Mouse (Mus musculus): ENCODE data around the gene Hcfc1r1. TPM values are rescaled to one million over a fixed set of nuclear protein-coding genes. Genes with fewer than 3 reads are reported as not detected.

Gene Hcfc1r1
- total and polyA plus RNA-seq, 2 experiments from 2014 or later = 82.3 to 198 TPM

DNA sequence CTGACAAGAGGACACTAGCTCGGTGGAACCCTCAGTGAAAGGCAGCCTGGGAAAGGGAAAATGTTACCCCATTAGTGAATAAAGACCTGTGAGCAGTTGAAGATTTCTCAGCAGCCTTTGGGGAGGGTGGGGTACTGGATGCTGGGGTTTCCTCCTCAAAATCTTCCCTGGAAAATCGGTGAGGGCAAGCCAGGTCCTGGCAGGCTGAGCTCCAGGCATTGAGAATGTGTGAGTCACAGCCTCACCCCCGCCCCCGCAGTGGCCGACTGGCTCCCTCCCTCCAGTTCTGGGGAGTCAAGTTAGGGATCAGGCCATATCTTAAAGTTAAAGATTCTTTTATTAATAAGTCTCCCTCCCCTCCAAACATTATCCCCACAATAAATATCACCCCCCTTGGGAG, 1.7 kb downstream of the Hcfc1r1 start:
- Histone ChIP-seq H3K27ac (ENCODE audit: low read depth, low read length) (no peak overlapping the region), H3K4me2 (ENCODE audit: low read depth) (peak overlapping the region; percentile 85; the same call in 1 of the 2 replicates), H3K9ac (no peak overlapping the region), H3K27me3 (ENCODE audit: insufficient read depth, low read length) (peaks cover 18% of the 10 kb centered on the region), H3K4me3 (ENCODE audit: low read depth, low read length) (no peak overlapping the region), H3K4me1 (ENCODE audit: insufficient read depth) (peaks cover 18% of the 10 kb centered on the region; the same call in 1 of the 2 replicates), H3K36me3 (ENCODE audit: insufficient read depth) (0 out of 2 replicates have a peak, but pooled peaks cover under 1% of the 10 kb centered on the region), H3K9me3 (ENCODE audit: low read length) (no peaks in the 10 kb centered on the region)
- DNase-seq (no peak), ATAC-seq (no peak)
- 39% methylated on average over 5 of the region's 5 CpGs for WGBS
- no peak for TF ChIP-seq CTCF (IDR thresholded peaks at IDR 0.05; ENCODE audit: low read depth)

DNA sequence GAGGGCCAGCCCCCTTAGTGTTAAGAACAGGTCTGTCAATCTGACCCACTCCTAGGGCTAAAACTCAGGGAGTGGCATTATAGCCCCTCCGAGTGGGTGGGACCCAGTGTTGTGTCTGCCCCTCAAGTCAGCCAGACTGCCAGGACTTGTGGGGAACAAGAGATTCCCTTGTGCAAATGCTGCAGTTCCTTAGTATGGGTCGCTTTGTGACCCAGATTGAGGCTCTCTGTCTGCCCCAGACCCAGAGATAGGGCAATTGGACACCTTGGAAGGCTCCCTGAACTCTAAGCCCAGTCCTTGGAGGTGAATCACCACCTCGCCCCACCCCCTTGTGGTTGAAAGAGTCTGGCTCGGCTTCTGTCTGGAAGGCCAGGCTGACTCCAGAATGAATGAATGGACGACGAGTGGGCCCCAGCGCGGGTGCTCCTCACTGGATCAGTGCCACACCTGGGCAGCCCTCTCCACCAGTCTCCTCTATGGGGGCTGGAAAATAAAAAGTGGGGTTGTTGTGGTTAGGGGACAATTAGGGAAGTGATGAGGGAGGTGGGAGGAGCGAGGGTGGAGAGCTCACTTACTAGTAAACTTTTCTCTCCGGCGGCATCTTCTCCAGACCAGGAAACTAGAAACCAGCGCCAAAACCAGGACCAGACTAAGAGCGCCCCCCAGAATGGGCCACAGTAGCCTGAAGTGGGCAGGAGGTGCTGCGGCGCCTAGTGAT, 2.3 kb downstream of the Hcfc1r1 start:
- 14% methylated on average over 15 of the region's 15 CpGs for WGBS
- Histone ChIP-seq H3K4me1 (ENCODE audit: insufficient read depth) (peaks cover 18% of the 10 kb centered on the region; the same call in 1 of the 2 replicates), H3K4me2 (ENCODE audit: low read depth) (peak overlapping the region; percentile 70), H3K36me3 (ENCODE audit: insufficient read depth) (no peaks in the 10 kb centered on the region), H3K4me3 (ENCODE audit: low read depth, low read length) (no peak overlapping the region), H3K27ac (ENCODE audit: low read depth, low read length) (no peak overlapping the region), H3K9me3 (ENCODE audit: low read length) (no peaks in the 10 kb centered on the region), H3K9ac (no peak overlapping the region), H3K27me3 (ENCODE audit: insufficient read depth, low read length) (peaks cover 24% of the 10 kb centered on the region)
- no peak for TF ChIP-seq CTCF (IDR thresholded peaks at IDR 0.05; ENCODE audit: low read depth)
- no peak for DNase-seq
- no peak for ATAC-seq

DNA sequence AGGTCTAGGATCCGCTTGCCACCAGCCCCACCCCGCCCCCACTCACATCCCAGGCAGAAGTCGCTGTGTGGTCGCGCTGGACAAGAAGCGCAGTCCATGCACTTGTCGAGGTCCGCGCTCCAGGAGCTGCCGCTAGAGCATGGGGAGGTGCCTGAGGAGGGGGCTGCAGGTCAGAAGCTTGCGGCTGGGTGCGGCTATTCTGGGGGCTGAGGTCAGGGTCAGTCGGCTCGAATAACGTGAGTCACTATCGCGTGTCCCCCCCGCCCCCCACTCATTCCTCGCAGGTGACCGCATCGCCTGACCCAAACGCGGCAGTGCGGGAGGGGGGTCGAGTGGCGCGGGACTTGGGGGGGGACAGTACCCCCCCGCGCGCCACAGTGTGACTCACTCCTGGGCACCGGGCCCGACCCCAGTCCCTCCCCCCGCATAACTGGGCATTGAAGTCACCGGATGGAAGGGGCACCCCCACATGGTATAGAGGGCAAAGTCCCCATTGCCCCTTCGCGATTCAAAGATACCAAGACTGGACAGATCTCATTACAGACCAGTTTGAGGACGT, 3.2 kb downstream of the Hcfc1r1 start:
- H3K4me3 ChIP-seq (ENCODE audit: low read depth, low read length) = peak overlapping the region; percentile 39
- H3K36me3 ChIP-seq (ENCODE audit: insufficient read depth) = no peaks in the 10 kb centered on the region
- peak overlapping the region; percentile 70 for H3K4me2 ChIP-seq (ENCODE audit: low read depth)
- no peak for TF ChIP-seq CTCF (IDR thresholded peaks at IDR 0.05; ENCODE audit: low read depth)
- no peak for ATAC-seq
- peak overlapping the region; percentile 23; the same call in 1 of the 2 replicates for H3K9ac ChIP-seq
- peaks cover 18% of the 10 kb centered on the region; the same call in 1 of the 2 replicates for H3K4me1 ChIP-seq (ENCODE audit: insufficient read depth)
- DNase-seq = no peak
- H3K27me3 ChIP-seq (ENCODE audit: insufficient read depth, low read length) = peaks cover 30% of the 10 kb centered on the region
- under 1% methylated on average over 37 of the region's 37 CpGs for WGBS
- H3K9me3 ChIP-seq (ENCODE audit: low read length) = no peaks in the 10 kb centered on the region
- no peak overlapping the region for H3K27ac ChIP-seq (ENCODE audit: low read depth, low read length)

DNA sequence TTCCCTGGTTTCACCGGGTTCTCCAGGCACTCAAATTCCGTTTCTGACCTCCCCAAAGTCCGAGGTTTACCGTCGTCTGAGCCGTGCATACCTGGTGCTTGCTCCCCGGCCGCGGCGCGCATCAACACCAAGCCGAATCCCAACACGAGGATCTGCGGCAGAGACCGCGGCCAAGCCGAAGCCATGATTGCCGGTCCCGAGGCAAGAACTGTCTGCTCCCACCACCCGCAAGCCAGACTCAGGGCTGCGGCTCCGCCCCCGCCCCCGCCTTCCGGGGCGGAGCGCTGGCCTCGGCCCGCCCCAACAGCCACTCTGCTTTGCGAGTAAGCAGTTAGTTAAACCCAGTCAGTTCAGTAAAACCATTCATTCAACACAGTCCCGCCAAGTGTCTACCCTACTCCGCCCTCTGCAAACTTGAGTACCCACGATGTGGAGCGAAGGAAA, 3.9 kb downstream of the Hcfc1r1 start, which contains the start of gene Tnfrsf12a:
Gene Tnfrsf12a, minus strand, starts transcription at position 233 of the 444 bp plus-strand sequence.
- Histone ChIP-seq H3K27me3 (ENCODE audit: insufficient read depth, low read length) (peaks cover 30% of the 10 kb centered on the region), H3K4me2 (ENCODE audit: low read depth) (peak within 1 kb of the TSS; percentile 70), H3K27ac (ENCODE audit: low read depth, low read length) (no peak within 1 kb of the TSS), H3K4me1 (ENCODE audit: insufficient read depth) (peaks cover 18% of the 10 kb centered on the region; the same call in 1 of the 2 replicates), H3K4me3 (ENCODE audit: low read depth, low read length) (peak within 1 kb of the TSS; percentile 39), H3K36me3 (ENCODE audit: insufficient read depth) (no peaks in the 10 kb centered on the region), H3K9ac (peak within 1 kb of the TSS; percentile 23; the same call in 1 of the 2 replicates), H3K9me3 (ENCODE audit: low read length) (no peaks in the 10 kb centered on the region)
- ATAC-seq = peak; percentile 21; the same call in 1 of the 2 replicates
- DNase-seq = peak; percentile 80
- WGBS = 1% methylated on average over 34 of the region's 34 CpGs
- no peak for TF ChIP-seq CTCF (IDR thresholded peaks at IDR 0.05; ENCODE audit: low read depth)

DNA sequence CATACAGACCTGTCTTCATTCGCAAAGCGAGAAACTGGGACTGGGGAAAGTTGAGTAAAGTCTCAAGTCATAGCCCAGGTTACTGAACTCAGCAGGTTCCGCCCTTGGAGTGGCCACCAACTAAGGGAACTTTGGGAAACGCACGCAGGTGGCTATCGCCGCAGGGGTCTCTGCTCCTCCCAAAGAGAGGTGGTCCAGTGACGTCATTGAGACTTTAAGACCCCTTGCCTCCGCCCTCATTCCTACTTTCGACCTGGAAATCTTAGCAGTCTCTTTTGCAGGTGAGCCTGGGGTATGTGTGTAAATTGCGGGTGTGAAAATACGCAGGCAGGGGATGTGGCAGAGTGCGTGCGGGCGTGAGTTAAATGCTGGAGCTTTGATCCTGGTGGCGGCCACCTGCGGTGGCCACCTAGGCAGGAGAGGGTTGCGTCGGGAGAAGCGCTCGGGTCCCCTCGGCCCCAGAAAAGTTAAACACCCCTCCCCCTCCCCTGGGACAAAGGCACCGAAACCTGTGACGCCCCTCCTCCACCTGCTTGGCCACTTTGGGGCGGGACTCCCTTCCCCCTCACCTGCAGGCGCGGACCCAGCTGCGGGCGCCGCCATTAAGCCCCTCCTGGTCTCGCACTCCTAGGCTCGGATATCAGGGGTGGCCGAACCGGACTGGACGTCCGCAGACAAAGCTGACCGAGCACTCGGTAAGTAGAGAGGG, 5.9 kb downstream of the Hcfc1r1 start, which contains the start of gene Cldn6:
Gene Cldn6, plus strand, starts transcription at position 123 of the 709 bp plus-strand sequence.
- H3K9ac ChIP-seq = no peak within 1 kb of the TSS
- 0 out of 2 replicates have a peak within 1 kb of the TSS, but pooled peaks have one; percentile 24 for H3K4me2 ChIP-seq (ENCODE audit: low read depth)
- no peak within 1 kb of the TSS for H3K27ac ChIP-seq (ENCODE audit: low read depth, low read length)
- no peak for TF ChIP-seq CTCF (IDR thresholded peaks at IDR 0.05; ENCODE audit: low read depth)
- peaks cover 30% of the 10 kb centered on the region for H3K27me3 ChIP-seq (ENCODE audit: insufficient read depth, low read length)
- H3K36me3 ChIP-seq (ENCODE audit: insufficient read depth) = no peaks in the 10 kb centered on the region
- peaks cover 17% of the 10 kb centered on the region; the same call in 1 of the 2 replicates for H3K4me1 ChIP-seq (ENCODE audit: insufficient read depth)
- DNase-seq (no peak), ATAC-seq (no peak)
- 4% methylated on average over 38 of the region's 38 CpGs for WGBS
- H3K4me3 ChIP-seq (ENCODE audit: low read depth, low read length) = 0 out of 2 replicates have a peak within 1 kb of the TSS, but pooled peaks have one; percentile 5
- H3K9me3 ChIP-seq (ENCODE audit: low read length) = no peaks in the 10 kb centered on the region

DNA sequence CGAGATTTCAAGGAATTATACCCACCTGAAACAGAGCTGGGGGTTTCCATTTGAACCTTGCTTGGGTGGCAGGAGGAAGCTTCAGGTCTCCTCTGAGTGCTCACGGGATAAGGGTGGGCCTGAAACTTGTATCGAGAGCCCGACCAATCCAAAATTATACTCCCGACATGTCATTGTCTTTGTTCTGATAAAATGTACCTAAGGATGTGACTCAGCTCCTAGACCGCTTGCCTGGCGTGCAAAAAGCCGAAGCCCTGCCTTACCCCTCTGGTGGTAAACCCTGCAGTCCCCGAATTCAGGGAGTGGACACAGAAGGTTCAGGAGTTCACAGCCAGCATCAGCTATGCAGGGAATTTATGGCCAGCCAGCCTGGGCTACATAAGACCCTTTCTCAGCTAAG, 6.9 kb downstream of the Hcfc1r1 start:
- ATAC-seq (no peak), DNase-seq (no peak)
- no peak overlapping the region for H3K4me2 ChIP-seq (ENCODE audit: low read depth)
- H3K4me1 ChIP-seq (ENCODE audit: insufficient read depth) = peaks cover 10% of the 10 kb centered on the region; the same call in 1 of the 2 replicates
- H3K9me3 ChIP-seq (ENCODE audit: low read length) = no peaks in the 10 kb centered on the region
- no peak overlapping the region for H3K4me3 ChIP-seq (ENCODE audit: low read depth, low read length)
- H3K27ac ChIP-seq (ENCODE audit: low read depth, low read length) = no peak overlapping the region
- H3K9ac ChIP-seq = no peak overlapping the region
- WGBS = 87% methylated on average over 9 of the region's 9 CpGs
- H3K36me3 ChIP-seq (ENCODE audit: insufficient read depth) = no peaks in the 10 kb centered on the region
- no peak for TF ChIP-seq CTCF (IDR thresholded peaks at IDR 0.05; ENCODE audit: low read depth)
- H3K27me3 ChIP-seq (ENCODE audit: insufficient read depth, low read length) = peaks cover 30% of the 10 kb centered on the region
